Mouse (Mus musculus) spleen, postnatal 14 days (tissue): ENCODE measurements around the gene Iqschfp.

Experiments
- DNase-seq, 2 experiments: peaks; one replicate each; pipeline ENCODE4 v3.0.0; 2021 to 2022; ENCODE audit warnings: low spot score in 2 of 2

Gene Iqschfp

DNA sequence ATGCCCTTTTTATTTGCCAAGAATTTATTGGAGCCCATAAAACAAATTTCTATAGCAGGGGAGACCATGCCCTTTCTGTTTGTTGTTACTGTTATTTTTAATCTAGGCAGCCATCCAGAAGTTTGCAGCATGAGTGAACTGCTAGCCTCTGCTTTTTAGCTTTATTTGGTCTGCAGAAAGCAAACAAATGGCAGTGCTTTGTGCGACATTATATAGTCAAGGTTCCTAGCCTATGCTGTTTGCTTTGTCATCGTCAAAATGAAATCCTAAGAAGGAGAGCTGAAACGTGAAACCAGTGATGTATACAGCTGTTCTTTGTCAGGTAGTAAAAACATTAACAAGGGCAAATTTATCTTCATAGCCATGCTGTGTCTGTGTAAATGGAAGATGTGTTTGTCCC lies 459.4 kb downstream of the Iqschfp start:
- no peak for DNase-seq

GRCm38 (mm10) chr3:68352961-68353360 lies 460.9 kb downstream of the Iqschfp start:
- DNase-seq: no peak

GRCm38 (mm10) chr3:68353492-68353891 lies 461.5 kb downstream of the Iqschfp start:
- no peak for DNase-seq

- no peak for DNase-seq
Observed at GRCm38 (mm10) chr3:68356516-68356915, 464.5 kb downstream of the Iqschfp start.

- no peak for DNase-seq
Observed at GRCm38 (mm10) chr3:68368029-68368428, 476.0 kb downstream of the Iqschfp start.

DNA sequence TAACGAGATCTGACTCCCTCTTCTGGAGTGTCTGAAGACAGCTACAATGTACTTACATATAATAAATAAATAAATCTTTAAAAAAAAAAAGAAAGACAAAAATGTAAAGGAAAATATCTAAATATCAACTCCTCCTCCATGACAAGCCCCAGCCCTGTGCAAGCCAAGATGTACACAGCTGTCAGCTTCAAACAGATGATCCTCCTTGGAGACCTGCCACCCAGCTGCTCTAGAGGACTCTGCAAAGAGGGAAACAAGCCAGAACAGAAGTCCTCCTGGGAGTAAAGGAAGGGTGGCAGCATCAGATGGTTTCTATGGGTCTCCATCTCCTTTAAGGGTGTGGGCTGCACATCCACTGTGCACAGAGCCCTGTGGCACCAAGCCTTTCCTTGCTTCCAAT lies 480.9 kb downstream of the Iqschfp start:
- no peak for DNase-seq

DNA sequence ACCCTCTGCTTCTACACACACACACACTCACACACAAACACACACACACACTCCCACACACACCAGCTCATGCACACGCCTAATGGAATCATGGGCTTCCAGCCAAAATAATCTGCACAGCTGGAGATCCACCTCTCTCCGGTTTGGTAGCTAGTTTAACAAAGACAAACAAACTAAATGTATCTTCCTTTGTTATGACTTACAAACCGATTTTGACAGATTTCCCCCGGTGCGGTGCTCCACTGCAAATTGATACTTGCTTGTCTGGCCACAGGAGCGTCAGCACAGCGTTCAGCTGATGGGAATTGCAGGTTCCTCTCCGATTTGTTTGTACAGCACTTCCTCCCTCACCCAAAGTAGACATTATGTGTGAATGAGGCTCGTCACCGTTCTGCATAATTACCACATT lies 483.1 kb downstream of the Iqschfp start:
- no peak for DNase-seq

DNA sequence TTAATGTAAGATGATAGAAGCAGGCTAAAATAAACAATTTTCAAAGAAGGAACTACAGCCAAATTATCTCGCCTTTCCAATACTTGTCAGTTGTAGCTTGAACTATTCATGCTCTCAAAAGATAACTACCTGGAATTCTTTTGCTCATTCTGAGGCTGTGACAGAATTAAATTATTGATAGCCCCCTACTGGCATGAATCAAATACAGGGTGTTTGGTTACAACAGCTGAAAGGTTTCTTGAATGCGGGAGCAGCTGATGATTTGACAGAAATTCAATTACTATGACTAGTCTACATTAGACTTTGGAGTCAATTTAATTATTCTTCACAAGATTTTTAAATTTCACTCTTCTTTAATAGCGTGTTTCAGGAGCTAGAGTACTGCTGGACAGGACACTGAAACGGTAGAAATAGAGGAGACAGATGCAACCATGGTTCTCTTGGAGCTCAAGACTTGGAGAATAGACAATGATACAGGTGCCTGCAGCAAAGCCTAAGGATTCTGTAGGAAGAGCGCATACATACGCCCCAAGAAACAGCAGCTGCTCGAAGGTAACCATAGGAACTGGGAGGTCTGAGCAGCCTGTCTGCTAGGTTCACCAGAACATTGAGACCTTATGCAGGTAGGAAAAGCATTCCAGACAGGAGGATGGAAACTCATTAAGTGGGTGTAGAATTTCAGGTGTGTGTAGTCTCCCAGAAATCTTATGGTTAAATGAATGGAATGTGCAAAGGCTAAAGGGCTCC lies 485.6 kb downstream of the Iqschfp start:
- DNase-seq: no peak

- DNase-seq: no peak
Observed at GRCm38 (mm10) chr3:68378799-68379198, 486.8 kb downstream of the Iqschfp start.

DNA sequence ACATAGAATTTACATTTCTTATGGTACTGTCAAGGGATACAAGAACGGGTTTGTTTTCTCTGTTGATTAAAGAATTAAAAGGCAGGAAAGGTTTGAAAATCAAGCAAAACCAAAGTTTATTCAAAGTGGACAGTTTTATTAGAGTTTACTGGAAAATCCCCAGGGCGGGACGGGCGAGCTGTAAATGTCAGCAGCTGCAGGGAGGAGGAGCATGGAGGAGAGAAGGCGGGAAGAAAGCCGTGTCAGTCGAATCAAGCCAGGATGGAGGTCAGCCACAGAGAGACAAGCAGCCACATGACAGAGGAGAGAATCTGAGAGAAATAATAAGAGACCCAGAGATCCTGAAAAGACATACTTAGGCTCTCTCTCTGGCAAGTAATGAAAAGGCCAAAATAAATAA lies 487.2 kb downstream of the Iqschfp start:
- no peak for DNase-seq

- DNase-seq: no peak
Observed at GRCm38 (mm10) chr3:68383672-68384071, 491.6 kb downstream of the Iqschfp start.

GRCm38 (mm10) chr3:68385544-68385943 lies 493.5 kb downstream of the Iqschfp start:
- no peak for DNase-seq

GRCm38 (mm10) chr3:68388023-68388422 lies 496.0 kb downstream of the Iqschfp start:
- DNase-seq: no peak

DNA sequence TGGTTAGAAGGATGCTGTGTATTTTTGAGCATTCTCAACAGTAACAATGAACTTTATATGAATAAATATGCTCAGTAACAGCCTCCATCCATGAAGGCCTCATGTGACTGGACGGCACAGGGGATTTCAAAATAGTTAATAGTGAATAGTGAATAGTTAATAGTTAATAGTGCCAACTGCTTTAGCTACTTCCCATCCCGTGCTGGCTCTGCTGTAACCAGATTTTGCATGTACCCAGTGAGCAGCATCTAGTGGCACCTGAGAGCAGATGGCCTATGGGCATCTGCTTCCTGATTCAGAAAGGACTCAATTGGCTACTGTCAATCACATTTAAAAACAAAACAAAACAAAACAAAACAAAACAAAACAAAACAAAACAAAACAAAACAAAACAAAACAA lies 501.5 kb downstream of the Iqschfp start:
- DNase-seq: no peak

GRCm38 (mm10) chr3:68398691-68399090 lies 506.7 kb downstream of the Iqschfp start:
- DNase-seq: no peak

DNA sequence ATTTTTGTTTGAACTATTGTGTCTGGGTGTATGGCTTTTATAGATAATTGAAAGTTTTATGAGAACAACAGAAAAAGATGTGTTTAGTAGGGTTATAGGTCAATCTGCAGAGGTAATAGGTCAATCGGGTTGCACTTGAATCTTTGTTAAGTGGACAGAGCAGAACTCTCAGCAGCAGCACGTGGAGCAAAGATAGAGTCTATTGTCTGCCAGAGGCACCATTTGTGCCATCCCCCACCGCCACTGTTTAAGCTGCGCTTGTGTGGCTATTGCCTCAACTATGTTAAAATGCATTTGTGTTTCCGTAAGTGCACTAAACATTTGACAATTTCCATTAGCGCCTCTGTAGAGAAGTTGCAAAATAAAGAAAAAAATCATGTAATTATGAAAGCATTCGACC lies 508.1 kb downstream of the Iqschfp start:
- DNase-seq: no peak

GRCm38 (mm10) chr3:68403343-68403742 lies 511.3 kb downstream of the Iqschfp start:
- no peak for DNase-seq

DNA sequence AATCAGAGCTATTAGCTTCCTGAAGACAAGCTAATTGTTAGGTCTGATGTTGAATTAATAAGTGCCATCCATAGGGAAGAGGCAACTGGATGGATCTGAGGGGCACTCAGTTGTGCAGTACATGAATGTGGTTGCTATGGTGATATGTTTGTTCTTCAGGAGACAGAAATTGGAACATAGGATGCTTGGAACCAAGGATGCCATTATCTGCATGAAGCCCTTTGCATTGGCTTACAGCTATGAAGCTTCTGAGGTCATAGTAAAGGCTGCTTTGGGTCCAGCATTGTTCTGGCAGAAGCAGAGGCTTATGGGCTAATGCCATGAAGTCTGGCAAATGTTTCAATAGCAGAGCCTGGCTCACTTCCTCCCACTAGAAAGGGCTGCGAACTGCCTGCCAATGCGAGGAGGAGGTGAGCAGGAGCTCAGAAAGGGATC lies 511.8 kb downstream of the Iqschfp start:
- no peak for DNase-seq

GRCm38 (mm10) chr3:68405724-68406123 lies 513.7 kb downstream of the Iqschfp start:
- DNase-seq: no peak

GRCm38 (mm10) chr3:68412262-68412661 lies 520.2 kb downstream of the Iqschfp start:
- no peak for DNase-seq

DNA sequence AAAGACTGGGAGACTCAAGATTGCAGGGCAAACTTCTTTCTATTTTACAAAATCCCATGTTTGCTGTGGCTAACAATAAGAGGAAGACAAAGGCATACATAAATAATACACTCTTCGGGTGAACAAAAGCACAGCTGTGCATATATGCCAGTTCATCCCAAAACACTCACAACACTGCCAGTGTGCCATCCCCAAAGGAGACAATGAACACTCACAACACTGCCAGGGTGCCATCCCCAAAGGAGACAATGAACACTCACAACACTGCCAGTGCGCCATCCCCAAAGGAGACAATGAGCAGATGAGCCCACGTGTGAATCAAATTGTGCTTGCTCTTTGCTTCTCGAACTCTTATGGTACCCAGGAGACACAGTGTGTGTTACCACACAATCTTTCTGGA lies 527.8 kb downstream of the Iqschfp start:
- DNase-seq: no peak

- DNase-seq: no peak
Observed at GRCm38 (mm10) chr3:68420927-68421326, 528.9 kb downstream of the Iqschfp start.

DNA sequence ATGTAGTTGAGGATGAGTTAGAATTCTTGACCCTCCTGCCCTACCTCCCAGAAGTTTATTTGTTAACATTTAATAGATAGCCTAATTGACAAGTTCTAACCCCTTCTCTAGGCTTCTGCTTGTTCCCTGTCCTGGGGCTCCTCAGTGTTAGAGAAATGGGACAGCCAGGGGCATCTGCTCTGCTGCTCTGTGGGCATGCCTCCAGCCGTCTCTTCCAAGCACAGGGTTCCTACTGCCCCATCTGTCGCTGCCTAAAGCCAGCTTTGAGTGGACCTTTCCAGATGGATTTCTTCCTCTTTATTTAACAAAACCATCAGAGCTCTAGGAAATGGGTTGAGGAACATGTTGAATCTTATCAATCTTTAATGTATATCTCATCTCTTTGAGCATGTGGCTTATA lies 529.8 kb downstream of the Iqschfp start:
- no peak for DNase-seq

- DNase-seq: no peak
Observed at GRCm38 (mm10) chr3:68428081-68428480, 536.0 kb downstream of the Iqschfp start.
